Mouse (Mus musculus) stomach, postnatal 0 days (tissue): ENCODE measurements at regions not wholly inside any gene's neighbourhood (a gene's known extent, or its start where the extent isn't known, plus 50 kb on each side); places are given as distances from the start of the nearest gene placed in this dataset.

Experiments used
- CTCF ChIP-seq: IDR thresholded peaks from 2 replicates; pipeline ENCODE4 v1.5.1; 2016; ENCODE audit warnings: antibody characterized with exemption, low read depth, mild to moderate bottlenecking, moderate library complexity
- EP300 ChIP-seq: optimal IDR thresholded peaks from 2 replicates; pipeline ENCODE3; 2016; ENCODE audit warnings: antibody characterized with exemption

DNA sequence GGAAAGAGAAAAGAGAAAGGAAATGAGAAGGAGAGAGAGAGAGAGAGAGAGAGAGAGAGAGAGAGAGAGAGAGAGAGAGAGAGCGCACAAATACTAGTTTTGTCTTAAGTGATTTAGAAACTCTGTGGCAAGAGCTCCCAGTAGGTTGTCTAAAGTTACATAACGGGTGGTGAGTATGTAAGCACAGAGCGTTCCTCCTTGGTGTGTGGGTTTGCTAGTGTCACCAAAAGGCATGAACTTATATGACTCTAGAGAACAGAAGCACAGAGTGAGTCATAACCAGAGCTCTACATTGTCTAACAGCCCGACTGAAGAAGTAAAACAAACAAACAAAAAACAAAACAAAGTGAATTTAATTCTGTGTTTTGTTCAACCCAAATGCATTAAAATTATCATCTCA is 177.9 kb upstream of the Tmem45b start:
- no peak for TF ChIP-seq CTCF
- no peak for TF ChIP-seq EP300
